Mouse (Mus musculus) urinary bladder, postnatal 4 days (tissue): ENCODE data around the gene Kank1.

ENCODE experiments used
- DNase-seq, 2 experiments: peaks; one replicate each; pipeline ENCODE4 v3.0.0; 2021 to 2022; ENCODE audit warnings: low spot score in 2 of 2

The Kank1 gene

DNA sequence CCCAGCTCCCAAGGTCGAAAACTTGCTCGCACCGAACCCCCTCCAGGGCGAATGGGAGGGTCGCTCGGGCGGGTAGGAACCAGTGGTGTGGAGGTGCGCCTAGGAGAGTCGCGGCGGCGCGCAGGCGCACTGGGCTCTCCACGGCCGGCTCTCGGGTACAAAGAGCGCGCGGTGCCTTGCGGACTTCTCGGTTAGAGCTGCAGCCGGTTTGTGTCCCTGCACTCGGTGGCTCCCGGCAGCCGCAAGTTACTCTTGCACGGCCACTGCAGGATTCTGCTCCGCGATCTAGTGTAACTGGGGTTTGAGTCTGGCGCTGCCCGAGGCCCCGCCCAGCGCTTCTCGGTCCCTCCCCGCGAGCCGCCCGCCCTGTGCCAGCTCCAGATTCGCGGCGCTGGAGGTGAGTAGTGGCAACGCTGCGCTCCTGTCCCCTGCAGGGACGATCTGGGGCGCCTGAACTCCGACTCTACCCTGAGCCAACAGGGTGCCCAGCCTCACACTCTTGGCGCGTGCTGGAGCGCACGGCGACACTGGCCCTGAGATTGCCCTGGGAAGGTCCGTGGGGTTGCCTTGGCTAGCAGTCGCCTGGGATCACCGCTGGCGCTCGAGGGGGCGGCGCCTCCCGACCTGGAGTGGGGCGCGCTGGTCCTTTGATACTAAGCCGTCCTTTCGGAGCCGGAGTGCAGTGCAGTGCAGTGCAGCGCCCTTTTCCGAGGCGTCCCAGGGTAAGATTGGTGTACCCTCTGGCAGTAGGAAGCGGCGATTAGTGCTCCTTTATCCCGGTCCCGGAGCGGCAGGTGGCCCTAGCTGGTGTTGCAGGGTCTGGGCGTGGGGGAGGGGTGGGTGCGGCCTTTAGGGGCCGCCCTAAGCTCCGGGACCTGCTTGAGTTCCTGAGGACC lies at the start of gene Kank1:
Gene Kank1 (plus strand): TSS at position 380 of the 896 bp plus-strand sequence.
- peak; percentile 54 to 68 for DNase-seq

DNA sequence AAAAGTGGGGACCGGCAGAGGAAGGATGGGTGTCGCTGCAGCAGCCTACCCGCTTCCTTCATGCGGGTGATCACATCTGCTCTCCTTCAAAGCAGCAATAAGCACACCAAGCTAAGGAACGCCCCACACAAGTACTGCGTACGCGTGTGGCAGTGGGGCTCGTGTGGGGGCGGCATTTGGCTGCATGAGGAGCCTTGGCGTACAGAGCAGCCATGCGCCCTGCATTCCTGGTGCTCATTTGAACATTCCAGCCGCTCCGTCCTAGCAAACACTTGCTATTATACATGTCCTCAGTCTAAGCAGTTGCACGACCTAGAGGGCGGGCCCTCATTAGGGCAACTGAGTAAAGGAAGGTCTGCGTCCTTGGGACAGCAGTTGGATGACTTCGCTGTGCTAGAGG lies 49.1 kb upstream of the Kank1 start:
- peak in 1 of 2 experiments; percentile 46 for DNase-seq

DNA sequence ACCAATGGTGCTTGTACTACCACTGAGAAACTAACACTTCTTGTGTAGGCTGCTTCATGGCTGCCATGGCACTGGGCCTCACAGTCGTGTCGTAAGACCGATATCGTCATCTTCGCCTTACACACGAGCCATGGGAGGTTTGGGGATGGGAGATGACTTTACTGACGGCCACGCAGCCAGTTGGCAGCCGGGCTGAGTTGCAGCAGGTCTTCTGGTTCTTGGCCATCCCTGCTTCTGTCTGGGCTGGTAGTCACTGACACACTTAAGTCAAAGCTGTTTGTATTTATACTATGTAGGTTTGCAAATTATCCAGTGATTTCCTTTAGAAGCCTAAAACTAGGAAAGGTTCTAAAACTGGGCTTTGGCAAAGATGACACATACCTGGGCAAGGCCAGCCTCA lies 43.0 kb upstream of the Kank1 start:
- no peak for DNase-seq

DNA sequence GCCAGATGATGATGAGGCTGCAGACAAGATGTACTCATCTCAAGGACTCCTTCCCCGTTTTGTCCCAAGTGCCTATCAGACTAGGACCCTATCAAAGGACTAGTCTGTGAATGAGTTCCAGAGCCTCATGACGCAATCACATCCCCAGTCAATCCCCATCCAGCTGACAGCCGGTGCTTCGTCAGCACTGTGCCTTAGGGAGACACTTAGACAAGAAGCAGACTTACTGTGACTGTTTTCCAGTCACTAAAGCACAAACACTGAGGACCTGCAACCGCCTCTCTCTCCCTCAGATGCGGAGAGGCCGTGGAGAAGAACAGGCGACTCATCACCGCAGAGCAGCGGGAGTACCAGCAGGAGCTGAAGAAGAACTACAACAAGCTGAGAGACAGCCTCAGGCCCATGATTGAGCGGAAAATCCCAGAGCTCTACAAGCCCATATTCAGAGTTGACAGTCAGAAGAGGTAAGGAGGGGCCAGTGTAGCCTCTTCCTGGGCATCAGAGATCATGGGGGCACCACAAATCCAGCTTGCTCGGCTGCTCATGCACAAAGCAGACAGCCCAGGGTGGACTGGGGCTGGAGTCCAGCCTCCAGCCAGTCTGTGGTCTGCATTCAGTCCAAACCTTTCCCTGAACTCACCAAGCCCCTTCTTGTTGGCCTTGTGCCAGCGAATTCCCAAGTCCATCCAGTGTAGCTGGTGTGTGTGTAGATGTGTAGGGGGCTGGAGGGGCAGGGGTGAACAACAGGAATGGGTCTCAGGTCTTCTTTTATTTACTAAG lies 36.5 kb upstream of the Kank1 start:
- no peak for DNase-seq

DNA sequence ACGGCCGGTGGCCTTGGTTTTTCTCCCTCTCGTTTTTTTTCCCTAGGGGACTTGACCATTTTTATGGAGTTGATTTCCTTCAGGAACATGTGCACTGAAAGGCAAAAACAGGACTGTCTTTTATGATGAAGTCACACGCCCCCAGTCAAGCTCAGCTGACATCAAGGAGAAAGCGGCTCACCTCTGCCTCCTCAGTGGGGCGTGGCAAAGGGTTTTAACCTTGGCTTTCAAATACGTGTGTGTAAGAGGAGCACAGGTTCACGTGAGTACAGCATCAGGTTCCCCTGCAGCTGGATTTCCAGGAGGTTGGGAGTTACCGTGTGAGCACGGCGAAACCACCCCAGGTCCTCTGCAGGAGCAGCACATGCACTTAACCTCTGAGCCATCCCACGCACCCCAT lies 33.7 kb upstream of the Kank1 start:
- DNase-seq: no peak

DNA sequence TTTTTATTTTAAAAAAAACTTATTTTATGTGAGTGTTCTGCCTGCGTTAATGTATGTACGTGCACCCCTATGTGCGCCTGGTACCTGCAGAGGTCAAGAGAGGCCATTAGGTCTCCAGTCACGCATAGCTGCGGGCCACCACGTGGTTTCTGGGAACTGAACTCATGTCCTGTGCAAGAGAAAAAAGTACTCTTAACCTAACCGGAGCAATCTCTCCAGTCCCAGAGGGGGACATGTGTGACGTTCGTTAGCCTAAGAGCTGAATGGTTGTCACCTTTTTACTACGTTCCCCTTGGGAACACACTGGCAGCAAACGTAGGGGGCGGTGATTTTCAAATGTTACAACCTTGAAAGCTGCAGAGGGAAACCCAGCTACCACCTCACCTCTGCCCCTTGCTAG lies 29.8 kb upstream of the Kank1 start:
- DNase-seq: no peak

DNA sequence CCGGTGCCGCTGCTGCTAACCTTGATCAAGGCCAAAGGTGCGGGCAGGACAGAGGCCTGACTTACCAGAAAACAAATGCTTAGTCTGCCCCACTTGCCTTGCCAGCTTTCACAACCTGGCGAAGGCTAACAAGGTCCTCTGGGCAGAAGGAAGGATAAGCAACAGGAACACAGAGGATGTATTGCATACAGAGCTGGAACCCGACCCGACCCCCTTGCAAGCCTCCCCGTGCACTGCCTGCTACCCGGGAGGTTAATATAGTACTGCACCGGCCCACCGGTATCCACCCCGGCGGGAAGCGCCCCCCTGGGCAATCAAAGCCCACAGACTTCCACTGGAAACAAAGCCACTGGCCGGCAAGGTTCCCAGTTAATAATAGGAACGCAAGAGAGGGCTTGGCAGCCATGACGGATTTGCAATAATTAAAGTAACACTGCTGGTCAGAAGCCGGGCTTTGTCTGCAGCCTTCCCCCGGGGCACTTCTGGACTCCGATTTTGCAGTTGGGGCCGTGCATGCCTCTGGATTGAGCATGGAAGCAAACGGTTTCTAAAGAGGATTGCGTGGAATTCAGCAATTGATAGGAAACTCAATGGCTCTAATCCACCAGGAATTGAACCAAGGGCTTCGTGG lies 28.9 kb upstream of the Kank1 start:
- no peak for DNase-seq

DNA sequence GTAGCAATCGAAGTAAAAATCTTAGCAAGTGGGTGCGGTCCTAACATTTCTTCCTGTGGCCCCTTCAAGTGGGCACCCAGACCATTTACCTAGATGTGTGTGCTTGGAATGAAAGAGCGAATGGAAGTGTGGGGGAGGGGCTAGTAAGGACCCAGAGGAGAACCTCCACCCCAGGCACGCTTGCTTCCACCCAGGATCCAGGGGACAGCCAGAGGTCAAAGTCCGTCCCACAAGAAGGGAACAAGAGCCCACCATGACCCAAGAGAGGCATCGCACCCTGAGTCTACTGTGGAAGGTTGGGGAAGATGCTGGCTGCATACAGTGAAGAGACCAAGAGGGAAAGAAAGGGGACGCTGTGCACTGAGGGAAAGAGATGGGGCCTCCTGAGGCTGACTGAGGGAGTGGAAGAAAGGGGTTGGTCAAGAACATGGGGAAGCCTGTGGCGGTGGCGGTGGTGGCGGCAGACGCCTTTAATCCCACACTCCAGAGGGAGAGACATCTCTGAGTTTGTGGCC lies 28.1 kb upstream of the Kank1 start:
- no peak for DNase-seq

DNA sequence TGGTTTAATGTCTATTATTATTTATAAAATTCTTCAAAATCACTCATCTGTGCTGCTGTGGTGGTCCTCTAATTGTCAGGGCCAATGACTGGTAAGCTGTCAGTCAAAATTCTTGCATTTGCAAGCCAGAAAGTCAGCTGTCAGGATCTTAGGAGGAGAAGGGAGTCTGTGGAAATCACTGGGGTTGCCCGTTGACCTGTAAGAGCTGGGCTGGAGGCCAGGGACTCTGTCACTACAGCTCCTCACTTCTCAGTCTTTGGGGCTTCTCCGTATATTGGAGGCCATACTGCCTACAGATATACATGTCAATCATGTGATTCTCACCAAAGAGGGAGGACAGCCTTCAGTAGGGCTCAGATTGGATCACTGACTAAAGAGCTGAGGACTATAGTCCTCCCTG lies 16.2 kb upstream of the Kank1 start:
- no peak for DNase-seq

DNA sequence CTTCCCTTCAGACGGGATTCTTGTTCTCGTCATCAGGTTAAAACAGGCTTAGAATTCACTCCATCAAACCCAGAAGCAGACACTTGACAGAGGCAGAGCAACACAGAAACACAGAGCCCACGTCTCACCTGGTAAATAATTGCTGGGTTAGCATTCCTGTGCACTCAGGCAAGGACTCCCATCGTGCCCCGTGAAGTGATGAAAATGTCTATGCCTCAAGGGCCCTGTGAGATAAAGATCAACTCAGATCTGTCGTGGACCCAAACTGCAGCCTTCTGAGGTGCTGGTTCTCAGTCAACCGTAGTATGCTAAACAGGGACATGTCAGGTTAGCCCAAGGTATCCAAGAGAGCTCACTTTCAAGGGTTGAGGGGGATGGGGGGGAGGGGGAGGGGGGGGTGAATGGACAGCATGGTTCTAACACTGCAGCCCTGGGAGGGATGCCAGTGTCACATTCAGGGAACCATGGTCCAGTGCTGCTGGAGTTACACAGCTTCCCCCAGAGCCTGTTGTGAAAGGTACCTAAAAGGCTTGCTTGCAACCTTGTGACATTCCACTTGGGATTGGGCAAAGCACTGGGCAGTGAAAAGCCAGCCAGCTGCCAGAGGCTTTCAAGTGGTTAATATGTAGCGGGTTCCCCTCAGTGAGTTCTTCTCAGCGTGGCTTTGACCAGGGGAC lies 14.7 kb upstream of the Kank1 start:
- DNase-seq: no peak

DNA sequence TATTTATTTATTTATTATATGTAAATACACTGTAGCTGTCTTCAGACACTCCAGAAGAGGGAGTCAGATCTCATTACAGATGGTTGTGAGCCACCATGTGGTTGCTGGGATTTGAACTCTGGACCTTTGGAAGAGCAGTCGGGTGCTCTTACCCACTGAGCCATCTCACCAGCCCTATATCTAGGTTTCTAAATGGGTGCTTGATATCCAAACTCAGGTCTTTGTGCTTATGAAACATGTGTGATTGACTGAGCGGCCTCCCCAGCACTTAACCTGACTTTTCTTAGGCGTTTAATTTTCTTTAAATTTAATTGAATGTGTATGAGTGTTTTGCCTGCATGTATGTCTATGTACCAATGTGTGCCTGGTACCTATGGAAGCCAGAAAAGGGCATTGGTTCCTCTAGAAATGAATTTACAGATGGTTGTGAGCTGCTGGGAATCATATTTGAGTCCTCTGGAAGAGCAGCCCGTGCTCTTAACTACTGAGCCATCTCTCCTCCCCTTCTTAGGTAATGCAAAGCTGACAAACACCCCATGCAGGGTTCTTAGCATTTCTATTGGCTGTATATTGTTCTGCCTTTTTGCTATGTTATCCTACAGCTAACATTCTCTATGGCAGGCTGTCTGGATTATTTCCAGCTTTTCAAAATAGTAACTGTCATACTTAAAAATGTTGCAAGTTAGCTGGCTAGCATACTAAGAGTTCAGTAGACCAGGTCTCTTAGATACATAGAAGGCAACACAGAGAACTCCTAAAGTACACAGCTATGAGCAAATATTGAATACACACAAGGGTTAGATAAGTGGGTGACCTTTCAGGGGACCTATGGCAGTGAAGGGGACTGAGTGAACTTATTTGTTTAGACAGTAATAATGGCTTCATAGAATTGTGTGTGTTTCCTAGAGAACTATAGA lies 6.5 kb upstream of the Kank1 start:
- no peak for DNase-seq

DNA sequence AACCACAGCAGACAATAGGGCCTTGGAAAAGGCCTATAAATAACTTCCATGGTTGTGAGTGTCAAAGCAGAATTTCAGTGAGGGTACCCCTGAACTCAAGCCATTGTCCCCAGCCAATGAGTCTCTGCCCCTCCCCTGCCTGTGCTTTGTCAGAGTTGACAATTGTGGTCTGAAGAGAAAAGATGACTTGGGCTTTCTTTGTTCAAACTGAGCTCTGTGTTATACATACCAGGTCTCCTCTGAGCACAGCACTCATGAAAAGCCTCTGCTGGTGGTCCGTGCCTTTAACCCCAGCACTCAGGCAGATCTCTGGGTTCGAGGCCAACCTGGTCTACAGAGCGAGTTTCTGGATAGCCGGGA lies 5.8 kb upstream of the Kank1 start:
- no peak for DNase-seq

DNA sequence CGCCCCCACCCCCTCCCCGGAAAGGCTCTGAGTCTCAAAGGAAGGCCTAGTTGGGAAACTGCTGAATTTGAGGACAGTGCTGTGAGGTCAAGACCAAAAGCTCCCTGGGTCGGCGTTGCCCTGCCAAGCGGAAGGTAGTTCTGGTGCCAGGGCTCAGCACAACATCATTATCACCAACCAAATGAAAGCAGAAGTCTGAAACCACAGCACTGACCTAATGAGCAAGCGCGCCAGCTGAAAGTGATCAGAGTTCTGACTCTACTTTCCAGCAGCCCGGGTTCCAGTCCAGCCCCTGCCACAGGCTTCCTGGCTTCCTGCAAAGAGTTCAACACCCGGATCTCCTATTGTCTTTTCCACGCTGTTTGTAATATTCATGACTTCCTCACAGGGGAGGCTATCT lies 4.7 kb upstream of the Kank1 start:
- no peak for DNase-seq

DNA sequence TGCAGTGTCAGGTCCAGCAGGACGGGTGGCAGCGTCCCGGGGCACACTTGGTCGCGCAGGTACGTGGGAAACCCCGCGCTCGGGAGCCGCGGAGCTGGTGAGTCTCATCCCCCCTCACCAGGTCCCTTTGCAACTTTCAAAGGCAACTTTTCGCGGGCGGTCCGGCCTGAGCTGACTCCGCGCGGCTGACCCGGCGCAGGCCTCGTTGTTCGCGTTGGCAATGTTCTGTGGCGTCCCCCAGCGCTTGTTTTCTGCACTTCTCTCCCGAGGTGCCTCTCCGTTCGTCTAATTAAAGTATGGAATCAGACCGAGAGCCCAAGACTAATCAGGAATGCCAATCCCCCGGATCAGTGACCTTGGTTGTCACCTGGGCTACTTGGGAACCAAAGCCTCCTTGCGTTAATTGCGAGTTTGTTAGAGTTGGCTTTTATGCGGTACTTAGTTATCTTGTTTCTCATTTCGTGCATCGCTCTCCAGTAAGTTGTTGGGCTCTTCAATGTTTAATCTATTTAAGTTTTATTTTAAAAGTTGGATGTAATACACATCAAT lies 791 bp downstream of the Kank1 start:
- DNase-seq: peak; percentile 56 to 74

DNA sequence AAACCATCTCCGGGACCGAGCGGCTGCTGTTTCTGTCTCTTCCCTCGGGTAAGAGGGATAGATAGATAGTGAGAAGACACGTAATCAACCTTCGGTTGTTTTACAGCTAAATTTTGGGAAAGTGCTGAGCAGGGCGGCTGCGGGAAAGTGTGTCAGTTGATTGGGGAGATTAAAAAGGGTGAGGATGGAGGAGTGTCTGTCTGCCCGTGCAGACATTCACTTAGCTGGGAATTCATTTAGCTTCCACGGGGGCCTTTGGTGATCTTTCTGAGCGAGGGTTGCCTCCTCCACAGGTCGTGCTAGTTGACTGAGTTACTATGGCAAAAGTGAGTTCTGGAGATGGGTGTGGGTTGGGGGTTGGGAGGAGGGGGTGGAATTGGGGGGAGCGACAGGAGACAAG lies 1.3 kb downstream of the Kank1 start:
- no peak for DNase-seq

DNA sequence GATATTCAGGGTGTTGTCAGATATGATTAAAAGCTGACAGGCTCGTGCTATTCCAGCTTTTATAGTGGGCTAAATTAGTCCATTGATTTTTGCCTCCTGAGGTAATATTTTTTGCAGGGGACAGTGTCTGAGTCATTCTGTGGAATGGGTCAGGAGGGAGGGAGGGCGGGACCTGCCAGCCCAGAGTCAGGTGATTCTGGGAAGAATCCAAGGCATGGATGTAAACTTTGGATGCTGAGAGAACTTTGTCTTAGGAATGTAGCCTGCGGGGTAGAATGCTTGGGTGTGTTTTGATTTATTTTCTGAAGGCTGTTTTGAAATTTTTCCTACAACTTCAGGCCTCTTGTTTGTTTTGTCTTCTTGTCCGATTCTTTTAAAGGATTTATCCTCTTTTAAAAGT lies 6.8 kb downstream of the Kank1 start:
- no peak for DNase-seq

DNA sequence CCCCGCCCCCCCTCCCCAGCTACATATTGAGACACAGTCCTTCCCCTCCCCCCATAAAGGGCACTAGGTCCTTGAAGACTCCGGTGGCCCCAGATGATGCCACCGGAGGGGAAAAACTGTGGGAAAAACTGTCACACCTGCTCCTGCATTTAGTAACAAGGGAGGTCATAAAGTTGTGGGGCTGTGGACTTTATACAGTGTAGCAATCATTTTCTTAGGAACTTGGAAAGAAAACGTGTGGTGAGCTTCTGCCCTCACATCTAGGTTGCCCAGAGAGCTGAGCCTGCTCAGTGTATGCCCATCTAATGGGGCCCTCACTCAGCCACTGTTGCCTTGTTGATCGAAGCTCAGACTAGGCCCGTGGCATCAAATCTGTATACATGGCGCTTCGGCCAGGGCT lies 9.3 kb downstream of the Kank1 start:
- DNase-seq: no peak

DNA sequence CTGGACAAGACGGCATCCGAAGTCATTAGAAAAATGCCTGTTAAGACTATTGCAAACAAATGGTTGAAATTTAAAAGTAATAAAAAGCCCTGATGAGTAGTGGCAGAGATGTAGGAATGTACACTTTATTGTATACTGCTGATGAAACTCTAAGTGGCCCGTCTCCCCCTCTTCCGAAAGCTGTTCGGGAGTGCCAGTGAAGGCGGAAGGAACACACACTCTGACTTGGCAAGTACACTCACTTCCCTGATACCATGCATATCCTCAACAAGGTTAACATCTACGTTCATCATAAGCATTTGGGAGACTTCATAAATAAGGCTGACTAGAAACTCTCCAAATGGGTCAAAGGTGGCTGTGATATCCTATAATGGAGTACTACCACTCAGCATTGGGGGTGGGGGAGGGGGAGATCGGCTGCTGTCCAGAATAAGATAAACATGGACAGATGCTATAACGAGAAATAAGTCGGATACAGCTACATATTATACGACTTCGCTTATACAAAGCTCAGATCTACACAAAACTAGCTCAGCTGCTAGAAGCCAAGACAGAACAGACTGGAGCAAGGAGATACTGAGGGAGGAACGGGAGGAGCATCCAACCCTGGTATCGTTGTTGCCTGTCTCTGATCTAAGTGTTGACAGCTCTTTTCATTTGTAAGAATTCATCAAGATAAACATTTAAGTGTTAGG lies 11.2 kb downstream of the Kank1 start:
- no peak for DNase-seq

DNA sequence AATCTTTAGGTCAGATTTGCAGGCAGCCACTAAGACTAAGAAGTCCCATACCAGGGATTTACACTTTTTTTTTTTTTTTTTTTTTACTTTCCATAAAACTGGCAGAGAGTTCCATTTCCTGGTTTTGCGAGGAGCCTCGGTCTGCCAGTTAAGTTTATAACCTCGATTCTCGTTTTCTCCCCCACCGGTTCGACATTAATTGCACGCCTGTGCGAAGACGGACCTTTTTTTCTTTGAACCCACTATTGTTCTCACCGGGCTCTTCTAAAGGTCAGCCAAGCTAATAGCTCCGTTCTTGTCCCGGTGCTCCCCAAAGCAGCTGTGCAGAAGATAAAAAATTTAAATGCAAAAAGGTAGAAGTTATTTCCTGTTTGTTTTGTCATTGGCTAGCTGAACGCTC lies 12.5 kb downstream of the Kank1 start:
- DNase-seq: no peak

DNA sequence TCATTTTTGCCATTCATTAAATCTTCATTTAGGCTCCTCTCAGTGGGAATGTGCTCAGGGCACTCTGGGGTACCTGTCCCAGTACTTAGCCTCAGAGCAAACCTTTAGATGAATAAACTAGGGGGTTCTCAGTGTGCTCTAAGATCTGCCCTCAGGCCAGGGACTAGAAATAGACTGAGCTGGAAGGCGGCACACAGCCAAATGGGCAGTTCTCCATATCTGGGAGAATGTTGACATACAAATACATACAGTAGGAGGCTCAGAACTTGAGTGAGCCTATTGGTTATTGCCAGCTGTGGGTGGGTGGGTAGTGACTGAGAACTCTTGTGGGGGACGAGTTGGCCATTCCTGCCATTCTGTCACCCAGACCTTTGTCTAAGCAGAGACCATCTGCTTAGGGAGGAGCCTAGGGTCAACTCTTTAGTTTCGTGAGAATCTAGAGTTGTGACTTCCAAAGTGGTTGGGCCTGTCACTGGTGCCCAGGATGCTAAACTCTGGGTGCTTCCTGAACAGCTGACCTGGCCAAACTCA lies 14.9 kb downstream of the Kank1 start:
- no peak for DNase-seq
